Mouse (Mus musculus) adrenal gland, adult (tissue): ENCODE measurements around the gene Apcs.

ENCODE experiments used
- DNase-seq, 2 experiments: peaks; one replicate each; pipeline ENCODE4 v3.0.0; 2022 to 2023; ENCODE audit warnings: low spot score in 1 of 2; ENCODE audit not compliant: inconsistent age in 2 of 2

Apcs gene

GRCm38 (mm10) chr1:172894777-172895357, at the start of gene Apcs:
TSS of gene Apcs (minus strand) at chr1:172895041.
- DNase-seq, result no peak

- DNase-seq, result no peak
These were observed 37.4 kb upstream of the Apcs start for GRCm38 (mm10) chr1:172932197-172932596.

GRCm38 (mm10) chr1:172918450-172918849, 23.6 kb upstream of the Apcs start:
- no peak for DNase-seq

GRCm38 (mm10) chr1:172917115-172917514, 22.3 kb upstream of the Apcs start:
- DNase-seq, result no peak

GRCm38 (mm10) chr1:172903313-172903712, 8.5 kb upstream of the Apcs start:
- DNase-seq, result no peak

- no peak for DNase-seq
These were observed 594 bp upstream of the Apcs start for GRCm38 (mm10) chr1:172895435-172895834.

- DNase-seq, result no peak
These were observed 18.2 kb downstream of the Apcs start for GRCm38 (mm10) chr1:172876675-172877074.

GRCm38 (mm10) chr1:172875265-172875664, 19.6 kb downstream of the Apcs start:
- no peak for DNase-seq

GRCm38 (mm10) chr1:172848171-172848570, 46.7 kb downstream of the Apcs start:
- no peak for DNase-seq

- no peak for DNase-seq
These were observed 47.6 kb downstream of the Apcs start for GRCm38 (mm10) chr1:172847044-172847761.
